Mouse (Mus musculus) lung, embryonic 14.5 days (tissue): ENCODE results near the gene Tmem56. TPM values are rescaled to one million over a fixed set of nuclear protein-coding genes. Genes with fewer than 3 reads are reported as not detected.

Experiments used
- ATAC-seq: fragments of 200-750 bp; cut with Nextera tagmentation; 2 replicates; pipeline ENCODE4 v1.8.0; 2017; ENCODE audit warnings: mild to moderate bottlenecking, moderate TSS enrichment, moderate library complexity; ENCODE audit not compliant: insufficient read depth
- DNase-seq: peaks from one replicate; pipeline ENCODE4 v3.0.0-alpha.2; 2015
- H3K27ac ChIP-seq: fragments of 300-500 bp; sonication (generic); 2 replicates; pipeline ENCODE4 v1.5.1; 2014; ENCODE audit warnings: low read depth, mild to moderate bottlenecking, moderate library complexity
- H3K27me3 ChIP-seq: fragments of 300-500 bp; sonication (generic); 2 replicates; pipeline ENCODE4 v1.6.1; 2014; ENCODE audit warnings: low read length, control low read depth; ENCODE audit not compliant: insufficient read depth
- H3K36me3 ChIP-seq: fragments of 300-500 bp; sonication (generic); 2 replicates; pipeline ENCODE4 v1.6.1; 2014; ENCODE audit warnings: control low read depth; ENCODE audit not compliant: insufficient read depth
- H3K4me1 ChIP-seq: fragments of 300-500 bp; sonication (generic); 2 replicates; pipeline ENCODE4 v1.6.1; 2014; ENCODE audit warnings: antibody characterized with exemption, control low read depth; ENCODE audit not compliant: insufficient read depth
- H3K4me2 ChIP-seq: fragments of 300-500 bp; sonication (generic); 2 replicates; pipeline ENCODE4 v1.6.1; 2014; ENCODE audit warnings: mild to moderate bottlenecking
- H3K4me3 ChIP-seq: fragments of 300-500 bp; sonication (generic); 2 replicates; pipeline ENCODE4 v1.5.1; 2014; ENCODE audit warnings: low read depth, low read length
- H3K9ac ChIP-seq: fragments of 300-500 bp; sonication (generic); 2 replicates; pipeline ENCODE4 v1.6.1; 2014
- H3K9me3 ChIP-seq: fragments of 300-500 bp; sonication (generic); 2 replicates; pipeline ENCODE4 v1.6.1; 2016; ENCODE audit warnings: low read depth, low read length, control low read depth
- CTCF ChIP-seq: IDR thresholded peaks from 2 replicates; pipeline ENCODE4 v1.5.1; 2016; ENCODE audit warnings: antibody characterized with exemption, low read depth
- WGBS: fragments of 180-500 bp; shearing (Covaris S2); extraction: QIAGEN DNeasy Blood & Tissue Kit; methylation state at CpG from one replicate; pipeline ENCODE4 v1.1.7; 2014; 5-methylcytosine and 5-hydroxymethylcytosine counted together
- polyA plus RNA-seq: library from polyadenylated mRNA; unstranded; fragments of >200 nt; fragmentation: Nextera tagmentation; extraction: Ambion mirVana; gene quantifications from 2 replicates; pipeline ENCODE4 v1.2.1, GENCODE M21; 2014

Tmem56 gene
- polyA plus RNA-seq, 1 experiment from 2014 or later: 0.34 TPM

DNA sequence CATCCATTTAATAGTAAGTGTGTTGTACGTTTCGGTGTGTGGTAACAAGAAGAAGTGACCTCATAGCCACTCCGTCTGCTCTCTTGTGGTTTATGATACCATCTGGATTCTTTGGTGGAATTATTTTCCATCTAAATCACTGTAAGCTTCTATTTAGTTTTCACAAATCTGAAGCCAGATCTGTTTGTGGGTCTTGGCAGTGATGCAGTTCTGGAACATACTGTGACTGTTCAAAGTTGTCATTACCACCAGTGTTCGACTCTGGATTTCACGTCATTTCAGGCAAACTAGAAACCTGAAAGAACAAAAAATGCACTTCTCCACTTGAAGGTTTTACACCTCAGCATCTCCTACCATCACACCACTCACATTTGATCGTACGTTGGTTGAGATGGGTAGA is 32.6 kb upstream of the Tmem56 start:
- 92% methylated on average over 7 of the region's 7 CpGs for WGBS
- no peak for DNase-seq
- H3K9ac ChIP-seq: no peak overlapping the region
- H3K4me3 ChIP-seq: no peak overlapping the region
- H3K4me2 ChIP-seq: no peak overlapping the region
- H3K4me1 ChIP-seq: no peaks in the 10 kb centered on the region
- no peak for TF ChIP-seq CTCF
- peaks cover 4% of the 10 kb centered on the region; the same call in 1 of the 2 replicates for H3K9me3 ChIP-seq
- no peaks in the 10 kb centered on the region for H3K36me3 ChIP-seq
- no peaks in the 10 kb centered on the region for H3K27me3 ChIP-seq
- ATAC-seq: no peak
- H3K27ac ChIP-seq: no peak overlapping the region

DNA sequence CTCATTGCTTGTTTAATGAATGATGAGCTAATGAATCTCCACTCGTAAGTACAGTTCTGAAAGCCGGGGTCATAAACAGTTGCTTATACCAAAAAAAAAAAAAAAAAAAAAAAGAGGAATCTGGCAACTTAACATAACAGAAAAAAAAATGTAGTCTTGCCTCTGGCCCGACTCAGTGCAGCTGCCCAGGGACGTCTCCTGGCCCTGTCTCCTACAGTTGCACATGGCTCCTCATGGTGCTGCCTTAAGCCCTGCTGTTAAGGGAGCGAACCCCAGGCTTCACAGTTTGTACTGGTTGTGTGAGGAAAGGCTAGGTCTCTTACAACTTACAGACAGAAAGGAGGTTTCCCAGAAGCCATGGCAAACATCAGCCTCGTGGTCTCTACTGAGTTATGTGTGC is 31.3 kb upstream of the Tmem56 start:
- H3K27ac ChIP-seq: no peak overlapping the region
- TF ChIP-seq CTCF: no peak
- H3K9me3 ChIP-seq: peaks cover 4% of the 10 kb centered on the region; the same call in 1 of the 2 replicates
- H3K4me1 ChIP-seq: no peaks in the 10 kb centered on the region
- 52% methylated on average over 6 of the region's 6 CpGs for WGBS
- H3K36me3 ChIP-seq: no peaks in the 10 kb centered on the region
- H3K4me2 ChIP-seq: no peak overlapping the region
- DNase-seq: no peak
- no peak for ATAC-seq
- no peak overlapping the region for H3K9ac ChIP-seq
- H3K27me3 ChIP-seq: no peaks in the 10 kb centered on the region
- no peak overlapping the region for H3K4me3 ChIP-seq

DNA sequence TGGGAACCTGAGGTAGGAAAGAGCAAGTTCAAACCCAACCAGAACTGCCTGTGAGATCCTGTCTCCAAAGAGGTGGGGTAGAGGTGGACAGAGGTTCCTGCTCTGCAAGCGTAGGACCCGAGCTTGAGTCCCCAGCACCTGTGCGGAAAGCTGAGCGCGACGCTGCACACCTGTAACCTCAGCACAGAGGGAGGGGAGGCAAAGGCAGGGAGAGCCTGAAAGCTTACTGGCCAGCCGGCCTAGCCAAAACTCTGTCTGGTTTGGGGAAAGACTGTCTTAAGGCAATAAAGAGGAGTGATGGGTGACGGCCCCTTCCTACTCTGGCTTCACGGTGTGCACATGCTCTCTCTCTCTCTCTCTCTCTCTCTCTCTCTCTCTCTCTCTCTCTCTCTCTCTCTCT is 30.1 kb upstream of the Tmem56 start:
- Histone ChIP-seq H3K4me3 (no peak overlapping the region), H3K27me3 (no peaks in the 10 kb centered on the region), H3K4me2 (no peak overlapping the region), H3K9me3 (peaks cover 4% of the 10 kb centered on the region; the same call in 1 of the 2 replicates), H3K27ac (no peak overlapping the region), H3K4me1 (no peaks in the 10 kb centered on the region), H3K36me3 (no peaks in the 10 kb centered on the region), H3K9ac (no peak overlapping the region)
- no peak for TF ChIP-seq CTCF
- WGBS: 59% methylated on average over 9 of the region's 9 CpGs
- ATAC-seq: no peak
- DNase-seq: no peak

DNA sequence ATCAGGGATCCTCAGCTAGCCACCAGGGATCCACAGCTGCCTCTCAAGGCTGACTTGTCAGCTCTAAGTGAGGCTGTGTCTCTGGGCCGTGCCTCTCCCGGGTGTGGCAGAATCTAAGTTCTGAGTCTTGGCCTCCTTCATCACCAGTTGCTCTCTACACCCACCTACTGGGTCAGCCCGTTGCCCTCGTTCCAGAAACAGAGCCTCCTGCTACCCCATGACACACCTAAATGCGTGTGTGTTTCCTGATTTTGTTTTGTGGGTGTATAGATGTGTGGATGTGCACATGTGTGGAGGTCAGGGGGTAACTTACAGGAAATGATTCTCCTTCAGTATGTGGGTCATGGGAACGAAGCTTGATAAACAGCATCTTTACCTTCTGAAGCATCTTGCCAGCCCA is 29.5 kb upstream of the Tmem56 start:
- DNase-seq: no peak
- Histone ChIP-seq H3K27ac (no peak overlapping the region), H3K4me1 (no peaks in the 10 kb centered on the region), H3K9ac (no peak overlapping the region), H3K36me3 (no peaks in the 10 kb centered on the region), H3K27me3 (no peaks in the 10 kb centered on the region), H3K9me3 (peaks cover 4% of the 10 kb centered on the region; the same call in 1 of the 2 replicates), H3K4me3 (no peak overlapping the region), H3K4me2 (no peak overlapping the region)
- ATAC-seq: no peak
- 76% methylated on average over 6 of the region's 6 CpGs for WGBS
- no peak for TF ChIP-seq CTCF

DNA sequence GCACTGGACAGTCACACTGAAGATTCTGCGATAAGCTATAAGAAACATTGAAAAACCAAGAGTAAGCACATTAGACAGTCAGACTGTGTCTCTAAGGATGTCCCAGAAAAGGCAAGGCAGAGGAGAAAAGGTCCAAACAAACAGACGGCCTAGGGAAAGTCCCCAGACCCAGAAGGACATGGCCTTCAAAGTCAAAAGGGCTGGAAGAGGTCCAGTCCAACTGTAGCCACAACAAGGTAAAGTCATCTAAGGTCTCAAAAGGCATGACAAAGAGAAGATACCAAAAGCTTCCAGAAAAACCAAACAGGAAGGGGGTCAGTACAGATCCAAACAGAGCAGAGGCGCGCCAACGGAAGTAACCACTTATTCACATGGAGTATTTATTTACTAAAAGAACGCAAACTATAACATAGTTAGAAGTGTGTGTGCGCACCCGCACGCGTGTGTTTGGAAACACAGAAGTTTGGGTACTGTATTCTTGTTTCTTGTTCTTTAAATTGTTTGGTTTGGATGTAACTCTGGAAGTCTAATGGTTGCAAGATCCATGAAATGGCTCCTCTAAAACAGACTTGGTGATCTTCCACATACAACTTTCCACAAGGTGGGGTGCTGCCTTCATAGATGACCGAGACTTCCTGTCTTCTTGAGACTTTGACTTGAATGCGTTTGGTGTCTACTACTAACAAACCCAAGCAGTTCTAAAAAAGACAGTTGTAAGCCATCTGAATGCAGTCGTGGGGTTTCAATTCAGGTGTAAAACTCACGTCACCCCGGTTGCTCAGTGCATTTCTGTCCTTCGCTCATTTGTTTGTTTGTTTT is 27.2 kb upstream of the Tmem56 start:
- Histone ChIP-seq H3K9me3 (no peaks in the 10 kb centered on the region), H3K36me3 (no peaks in the 10 kb centered on the region), H3K9ac (no peak overlapping the region), H3K4me3 (no peak overlapping the region), H3K27ac (no peak overlapping the region), H3K4me1 (no peaks in the 10 kb centered on the region), H3K27me3 (no peaks in the 10 kb centered on the region), H3K4me2 (no peak overlapping the region)
- ATAC-seq (no peak), DNase-seq (peak; percentile 72)
- TF ChIP-seq CTCF: peak; percentile 62
- 72% methylated on average over 16 of the region's 16 CpGs for WGBS

DNA sequence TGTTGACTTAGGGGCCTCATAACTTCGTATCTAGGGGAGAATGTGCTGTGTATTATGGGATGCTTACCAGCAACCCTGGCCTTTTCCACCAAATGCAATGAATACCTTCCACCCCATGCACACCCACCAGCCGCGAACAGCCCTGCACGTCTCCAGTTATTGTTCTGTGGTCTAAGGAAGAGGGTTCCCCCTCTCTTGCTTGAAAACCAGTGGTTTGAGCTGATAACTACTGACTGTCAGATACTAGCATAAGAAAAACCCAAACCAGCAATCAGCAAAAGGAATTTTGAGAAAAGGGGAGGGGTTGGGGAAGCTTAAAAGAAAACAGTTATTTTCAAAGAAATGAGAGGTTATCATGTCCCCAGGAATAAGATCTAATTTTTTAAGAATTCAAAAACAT is 26.5 kb upstream of the Tmem56 start:
- H3K4me1 ChIP-seq: no peaks in the 10 kb centered on the region
- DNase-seq (no peak), ATAC-seq (no peak)
- no peak for TF ChIP-seq CTCF
- no peaks in the 10 kb centered on the region for H3K9me3 ChIP-seq
- 82% methylated on average over 4 of the region's 4 CpGs for WGBS
- no peak overlapping the region for H3K4me3 ChIP-seq
- no peak overlapping the region for H3K9ac ChIP-seq
- H3K27me3 ChIP-seq: no peaks in the 10 kb centered on the region
- H3K4me2 ChIP-seq: no peak overlapping the region
- no peak overlapping the region for H3K27ac ChIP-seq
- H3K36me3 ChIP-seq: no peaks in the 10 kb centered on the region

DNA sequence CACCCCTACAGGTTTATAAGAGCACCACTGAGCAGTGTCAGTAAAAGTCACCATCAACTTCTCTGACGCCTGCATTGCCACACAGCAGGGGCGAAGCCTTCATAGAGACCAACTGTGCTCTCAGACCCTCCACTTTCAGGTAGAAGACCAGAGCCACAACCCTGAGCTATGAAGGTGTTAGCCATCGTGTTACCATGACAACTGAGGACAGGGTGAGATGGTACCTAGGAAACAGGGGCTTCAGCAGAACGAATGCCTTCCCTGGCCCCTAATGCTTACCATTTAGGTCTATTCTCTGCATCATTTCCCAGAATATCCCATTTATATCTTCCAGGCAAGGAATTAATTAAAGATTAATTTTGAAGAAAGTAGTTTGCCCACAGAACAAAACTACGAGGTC is 26.0 kb upstream of the Tmem56 start:
- 83% methylated on average over 5 of the region's 5 CpGs for WGBS
- Histone ChIP-seq H3K27ac (no peak overlapping the region), H3K36me3 (no peaks in the 10 kb centered on the region), H3K27me3 (no peaks in the 10 kb centered on the region), H3K9ac (no peak overlapping the region), H3K4me2 (no peak overlapping the region), H3K9me3 (no peaks in the 10 kb centered on the region), H3K4me3 (no peak overlapping the region), H3K4me1 (no peaks in the 10 kb centered on the region)
- no peak for DNase-seq
- TF ChIP-seq CTCF: no peak
- ATAC-seq: no peak
